Mouse (Mus musculus): Measurements from ENCODE around the gene Rnase11.

GRCm38 (mm10) chr14:51098921-51099320 lies 49.0 kb upstream of the Rnase11 start:
- TF ChIP-seq POLR2A (IDR thresholded peaks at IDR 0.05; ENCODE audit: extremely low read depth, insufficient read depth, low read length) (no peak), CTCF (IDR thresholded peaks at IDR 0.05; ENCODE audit: low read depth, low read length) (no peak)
